Mouse (Mus musculus) cerebral cortex, adult 2 months (tissue): Measurements from ENCODE around the gene AW822073.

Experiments used
- WGBS: fragments of 180-500 bp; shearing (Covaris S2); methylation state at CpG from one replicate; pipeline ENCODE4 v1.1.7; 2018; 5-methylcytosine and 5-hydroxymethylcytosine counted together

The AW822073 gene

GRCm38 (mm10) chr10:58220726-58221125, 4.0 kb downstream of the AW822073 start:
- WGBS: 80% methylated on average over 6 of the region's 6 CpGs

GRCm38 (mm10) chr10:58217366-58217765, 7.4 kb downstream of the AW822073 start:
- 86% methylated on average over 3 of the region's 3 CpGs for WGBS

- WGBS: 92% methylated on average over 1 of the region's 1 CpGs
These were observed 9.4 kb downstream of the AW822073 start for GRCm38 (mm10) chr10:58215353-58215752.

GRCm38 (mm10) chr10:58214934-58215333, 9.8 kb downstream of the AW822073 start:
- 83% methylated on average over 5 of the region's 5 CpGs for WGBS

GRCm38 (mm10) chr10:58212230-58212629, 12.5 kb downstream of the AW822073 start:
- 75% methylated on average over 7 of the region's 7 CpGs for WGBS

GRCm38 (mm10) chr10:58211213-58211612, 13.5 kb downstream of the AW822073 start:
- WGBS: 90% methylated on average over 2 of the region's 2 CpGs

GRCm38 (mm10) chr10:58210514-58210913, 14.2 kb downstream of the AW822073 start:
- WGBS: 57% methylated on average over 1 of the region's 1 CpGs

- WGBS: 72% methylated on average over 2 of the region's 2 CpGs
These were observed 14.8 kb downstream of the AW822073 start for GRCm38 (mm10) chr10:58209710-58210467.

- 92% methylated on average over 4 of the region's 4 CpGs for WGBS
These were observed 17.9 kb downstream of the AW822073 start for GRCm38 (mm10) chr10:58206639-58207404.

- 43% methylated on average over 1 of the region's 1 CpGs for WGBS
These were observed 18.7 kb downstream of the AW822073 start for GRCm38 (mm10) chr10:58205986-58206385.
